Mouse (Mus musculus): ENCODE results near the gene Vps9d1. TPM values are rescaled to one million over a fixed set of nuclear protein-coding genes. Genes with fewer than 3 reads are reported as not detected.
A peak's percentile ranks its signal among the peaks of the same experiment; 100 is the strongest.
"Not testable (repeated sequence)": the region's sequence is repeated elsewhere in the genome, so short reads cannot be mapped to it uniquely, and the experiment has no call there.

The Vps9d1 gene
- polyA plus RNA-seq, 1 experiment from 2014 or later, result 53.4 TPM

- Histone ChIP-seq H3K27me3 (no peaks in the 10 kb centered on the region), H3K27ac (no peak overlapping the region), H3K36me3 (peaks cover 20% of the 10 kb centered on the region; the same call in 1 of the 2 replicates), H3K9ac (replicated peaks) (no peak overlapping the region), H3K4me1 (replicated peaks) (no peaks in the 10 kb centered on the region), H3K9me3 (no peaks in the 10 kb centered on the region), H3K4me2 (replicated peaks) (no peak overlapping the region), H3K4me3 (replicated peaks) (no peak overlapping the region)
- 92% methylated on average over 4 of the region's 4 CpGs for WGBS
- no peak for ATAC-seq
Observed at GRCm38 (mm10) chr8:123279828-123280227, 25.7 kb upstream of the Vps9d1 start.

GRCm38 (mm10) chr8:123278445-123278844 lies 24.3 kb upstream of the Vps9d1 start:
- peaks cover 24% of the 10 kb centered on the region; the same call in 1 of the 2 replicates for H3K36me3 ChIP-seq
- ATAC-seq, result no peak
- H3K4me1 ChIP-seq (replicated peaks), result no peaks in the 10 kb centered on the region
- no peak overlapping the region for H3K4me3 ChIP-seq (replicated peaks)
- H3K4me2 ChIP-seq (replicated peaks), result no peak overlapping the region
- H3K9me3 ChIP-seq, result no peaks in the 10 kb centered on the region
- H3K27me3 ChIP-seq, result no peaks in the 10 kb centered on the region
- no peak overlapping the region for H3K27ac ChIP-seq
- no peak overlapping the region for H3K9ac ChIP-seq (replicated peaks)
- 80% methylated on average over 7 of the region's 7 CpGs for WGBS

DNA sequence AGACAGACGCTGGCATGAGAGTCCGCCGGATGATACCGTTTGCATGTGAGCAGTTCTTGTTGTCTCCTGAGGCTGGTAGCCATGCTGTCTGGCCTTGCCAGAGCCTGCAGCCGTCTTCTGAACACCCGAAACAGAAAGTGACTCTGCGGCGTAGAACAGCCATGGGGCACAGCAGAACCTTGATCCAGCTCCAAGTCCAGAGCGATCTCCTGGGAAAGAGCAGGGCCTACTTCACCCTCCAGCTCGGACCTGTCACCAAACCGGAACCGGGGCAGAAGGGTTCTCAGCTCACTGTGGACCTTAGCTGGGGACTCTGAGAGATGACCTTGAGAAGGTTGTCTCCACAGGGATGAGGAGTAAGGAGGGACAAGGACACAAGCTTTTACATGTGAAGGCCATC lies 20.9 kb upstream of the Vps9d1 start:
- no peak overlapping the region for H3K4me2 ChIP-seq (replicated peaks)
- no peaks in the 10 kb centered on the region for H3K4me1 ChIP-seq (replicated peaks)
- H3K4me3 ChIP-seq (replicated peaks), result no peak overlapping the region
- H3K27me3 ChIP-seq, result no peaks in the 10 kb centered on the region
- WGBS, result 95% methylated on average over 12 of the region's 12 CpGs
- H3K9ac ChIP-seq (replicated peaks), result no peak overlapping the region
- no peak for ATAC-seq
- no peaks in the 10 kb centered on the region for H3K9me3 ChIP-seq
- H3K27ac ChIP-seq, result no peak overlapping the region
- H3K36me3 ChIP-seq, result peaks cover 16% of the 10 kb centered on the region

DNA sequence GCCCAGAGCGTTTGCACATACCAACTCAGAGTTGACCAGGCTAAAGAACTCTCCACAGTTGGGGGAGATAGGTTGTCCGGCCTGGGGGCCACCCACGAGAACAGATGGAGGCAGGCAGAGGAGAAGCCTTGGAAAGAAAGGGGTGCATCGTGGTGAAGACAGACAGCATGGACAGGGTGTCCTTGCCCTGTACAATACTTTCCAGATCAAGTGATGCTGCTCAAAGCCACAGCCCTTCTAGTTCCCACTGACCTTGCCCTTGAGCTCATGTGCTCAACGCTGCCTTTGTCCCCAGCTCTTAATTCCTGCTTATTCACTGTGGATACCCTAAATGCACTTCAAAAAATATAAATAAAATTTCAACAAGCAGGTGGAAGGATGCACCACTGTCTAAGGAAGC lies 20.3 kb upstream of the Vps9d1 start:
- no peaks in the 10 kb centered on the region for H3K4me1 ChIP-seq (replicated peaks)
- 91% methylated on average over 5 of the region's 5 CpGs for WGBS
- H3K4me3 ChIP-seq (replicated peaks), result no peak overlapping the region
- no peak overlapping the region for H3K9ac ChIP-seq (replicated peaks)
- H3K27ac ChIP-seq, result no peak overlapping the region
- peaks cover 20% of the 10 kb centered on the region for H3K36me3 ChIP-seq
- ATAC-seq, result no peak
- H3K9me3 ChIP-seq, result no peaks in the 10 kb centered on the region
- H3K27me3 ChIP-seq, result no peaks in the 10 kb centered on the region
- H3K4me2 ChIP-seq (replicated peaks), result no peak overlapping the region

DNA sequence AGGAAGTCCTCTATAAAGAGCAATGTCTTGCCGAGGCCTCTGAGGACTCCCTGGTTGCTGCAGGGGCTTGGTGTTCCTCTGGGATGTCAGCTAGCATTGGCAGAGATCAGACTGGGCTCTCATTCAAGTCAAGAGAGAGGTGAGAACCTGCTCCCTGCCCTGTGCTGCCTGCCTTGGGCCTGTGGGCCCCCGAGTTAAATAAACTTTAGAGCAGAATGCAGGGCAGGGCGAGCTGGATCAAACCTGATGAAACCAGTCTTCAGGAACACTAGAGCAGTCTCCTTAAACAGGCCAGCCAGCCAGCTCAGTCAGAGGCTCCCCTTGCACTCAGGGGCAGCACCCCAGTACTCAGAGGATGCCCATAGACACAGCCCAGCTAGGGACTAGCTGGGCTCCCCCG lies 17.8 kb upstream of the Vps9d1 start:
- Histone ChIP-seq H3K9ac (replicated peaks) (no peak overlapping the region), H3K36me3 (peaks cover 40% of the 10 kb centered on the region), H3K4me3 (replicated peaks) (no peak overlapping the region), H3K27me3 (no peaks in the 10 kb centered on the region), H3K27ac (no peak overlapping the region), H3K4me2 (replicated peaks) (no peak overlapping the region), H3K4me1 (replicated peaks) (no peaks in the 10 kb centered on the region), H3K9me3 (no peaks in the 10 kb centered on the region)
- 77% methylated on average over 4 of the region's 4 CpGs for WGBS
- no peak for ATAC-seq

- Histone ChIP-seq H3K9ac (replicated peaks) (no peak overlapping the region), H3K4me2 (replicated peaks) (no peak overlapping the region), H3K4me3 (replicated peaks) (no peak overlapping the region), H3K27ac (no peak overlapping the region), H3K9me3 (no peaks in the 10 kb centered on the region), H3K36me3 (peaks cover 47% of the 10 kb centered on the region), H3K4me1 (replicated peaks) (no peaks in the 10 kb centered on the region), H3K27me3 (no peaks in the 10 kb centered on the region)
- no peak for ATAC-seq
- WGBS, result 95% methylated on average over 10 of the region's 10 CpGs
Observed at GRCm38 (mm10) chr8:123271147-123271546, 17.0 kb upstream of the Vps9d1 start.

DNA sequence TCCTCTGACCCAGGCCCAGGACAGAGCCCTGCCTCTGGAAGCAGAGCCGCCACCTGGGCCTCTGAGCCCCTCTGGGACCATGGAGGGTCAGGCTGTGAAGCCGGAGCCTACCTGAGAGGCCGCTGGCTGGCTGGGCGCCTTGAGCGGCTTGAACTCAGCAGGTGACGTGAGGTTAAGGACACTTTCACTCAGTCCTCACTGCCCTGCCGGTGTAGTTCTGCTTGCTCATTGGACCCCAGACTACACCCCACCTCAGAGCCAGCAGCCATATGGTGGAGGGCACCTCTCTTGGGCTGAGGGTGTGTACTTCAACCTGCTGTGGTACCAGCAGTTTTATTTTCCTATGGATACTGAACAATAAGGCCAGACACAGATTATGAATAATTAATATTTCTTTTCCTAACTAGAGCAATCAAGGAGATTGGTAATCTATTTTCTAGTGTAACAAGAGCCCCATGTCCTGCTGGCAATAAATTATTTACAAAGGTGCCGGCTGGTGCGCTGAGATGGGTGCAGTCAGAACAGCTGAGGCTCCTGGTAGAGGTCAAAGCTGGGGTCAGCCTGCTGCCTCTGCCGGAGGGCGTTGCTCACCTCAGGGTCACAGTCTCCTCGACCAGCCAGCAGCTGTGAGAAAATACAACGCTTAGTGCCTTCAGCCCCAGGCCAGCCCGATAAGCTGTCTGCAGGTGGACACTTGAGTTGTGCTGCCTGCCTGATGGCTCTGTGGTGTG lies 13.9 kb upstream of the Vps9d1 start:
- no peak overlapping the region for H3K9ac ChIP-seq (replicated peaks)
- ATAC-seq, result no peak; the same call in 1 of the 2 replicates
- H3K4me3 ChIP-seq (replicated peaks), result no peak overlapping the region
- no peak overlapping the region for H3K4me2 ChIP-seq (replicated peaks)
- H3K27me3 ChIP-seq, result no peaks in the 10 kb centered on the region
- H3K9me3 ChIP-seq, result no peaks in the 10 kb centered on the region
- H3K36me3 ChIP-seq, result peaks cover 74% of the 10 kb centered on the region
- 78% methylated on average over 14 of the region's 14 CpGs for WGBS
- no peak overlapping the region for H3K27ac ChIP-seq
- H3K4me1 ChIP-seq (replicated peaks), result no peaks in the 10 kb centered on the region

DNA sequence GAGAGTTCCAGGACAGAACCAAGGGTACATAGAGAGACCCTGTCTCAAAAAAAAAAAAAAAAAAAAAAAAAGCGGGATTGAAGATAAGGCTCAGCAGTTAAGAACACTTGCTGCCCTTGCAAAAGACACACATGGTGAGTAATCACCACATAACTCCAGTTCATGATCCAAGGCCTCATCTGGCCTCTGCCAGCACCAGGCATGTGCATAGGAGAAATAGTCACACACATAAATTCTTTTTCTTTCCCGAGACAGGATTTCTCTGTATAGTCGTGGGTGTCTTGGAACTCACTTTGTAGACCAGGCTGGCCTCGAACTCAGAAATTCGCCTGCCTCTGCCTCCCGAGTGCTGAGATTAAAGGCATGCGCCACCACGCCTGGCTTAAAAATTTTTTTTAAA lies 3.4 kb upstream of the Vps9d1 start:
- H3K4me3 ChIP-seq (replicated peaks); H3K27ac ChIP-seq; H3K9ac ChIP-seq (replicated peaks); ATAC-seq; H3K27me3 ChIP-seq; H3K9me3 ChIP-seq; H3K4me2 ChIP-seq (replicated peaks): not testable (repeated sequence)
- Histone ChIP-seq H3K36me3 (peaks cover 56% of the 10 kb centered on the region), H3K4me1 (replicated peaks) (peaks cover 33% of the 10 kb centered on the region)
- 90% methylated on average over 7 of the region's 8 CpGs for WGBS

- no peak for ATAC-seq
- H3K4me1 ChIP-seq (replicated peaks), result peaks cover 36% of the 10 kb centered on the region
- H3K36me3 ChIP-seq, result peaks cover 57% of the 10 kb centered on the region
- no peaks in the 10 kb centered on the region for H3K9me3 ChIP-seq
- no peak overlapping the region for H3K4me2 ChIP-seq (replicated peaks)
- no peaks in the 10 kb centered on the region for H3K27me3 ChIP-seq
- H3K27ac ChIP-seq, result no peak overlapping the region
- H3K9ac ChIP-seq (replicated peaks), result no peak overlapping the region
- H3K4me3 ChIP-seq (replicated peaks), result no peak overlapping the region
- WGBS, result 79% methylated on average over 3 of the region's 3 CpGs
Observed at GRCm38 (mm10) chr8:123257114-123257513, 3.0 kb upstream of the Vps9d1 start.

DNA sequence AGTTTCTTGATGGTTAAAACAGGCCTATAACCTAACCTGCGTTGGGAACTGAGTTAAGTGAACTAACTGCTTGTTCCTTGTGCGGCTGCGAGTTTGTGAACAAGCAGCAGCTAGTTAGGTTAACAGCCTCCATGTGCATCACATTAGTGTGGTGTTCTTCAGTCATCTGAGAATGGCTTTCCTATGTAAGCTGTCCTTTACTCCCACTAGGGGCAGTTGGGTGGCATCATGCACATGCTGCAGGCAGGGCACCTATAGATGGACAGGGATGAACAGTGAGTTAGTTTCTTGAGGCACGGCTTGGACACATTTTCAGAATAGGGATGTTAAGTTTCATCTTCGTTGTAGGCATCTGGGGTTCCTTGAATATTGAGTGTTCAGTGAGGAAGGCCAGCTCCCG lies 1.0 kb upstream of the Vps9d1 start:
- H3K4me1 ChIP-seq (replicated peaks), result peaks cover 36% of the 10 kb centered on the region
- no peaks in the 10 kb centered on the region for H3K27me3 ChIP-seq
- peak overlapping the region; percentile 99 for H3K4me2 ChIP-seq (replicated peaks)
- peak overlapping the region; percentile 96 for H3K9ac ChIP-seq (replicated peaks)
- 66% methylated on average over 6 of the region's 6 CpGs for WGBS
- no peak for ATAC-seq
- H3K4me3 ChIP-seq (replicated peaks), result peak overlapping the region; percentile 99
- H3K27ac ChIP-seq, result no peak overlapping the region
- H3K9me3 ChIP-seq, result no peaks in the 10 kb centered on the region
- peaks cover 62% of the 10 kb centered on the region for H3K36me3 ChIP-seq

- H3K9me3 ChIP-seq, result no peaks in the 10 kb centered on the region
- peaks cover 62% of the 10 kb centered on the region for H3K36me3 ChIP-seq
- no peaks in the 10 kb centered on the region for H3K27me3 ChIP-seq
- peak overlapping the region; percentile 96 for H3K9ac ChIP-seq (replicated peaks)
- H3K4me1 ChIP-seq (replicated peaks), result peaks cover 36% of the 10 kb centered on the region
- peak overlapping the region; percentile 99 for H3K4me3 ChIP-seq (replicated peaks)
- H3K27ac ChIP-seq, result peak overlapping the region; percentile 89
- H3K4me2 ChIP-seq (replicated peaks), result peak overlapping the region; percentile 99
- 1% methylated on average over 40 of the region's 40 CpGs for WGBS
- ATAC-seq, result peak; percentile 65
Observed at GRCm38 (mm10) chr8:123253451-123254098, 573 bp downstream of the Vps9d1 start.

GRCm38 (mm10) chr8:123252925-123253324 lies 1.2 kb downstream of the Vps9d1 start:
- H3K4me2 ChIP-seq (replicated peaks), result peak overlapping the region; percentile 99
- H3K36me3 ChIP-seq, result peaks cover 62% of the 10 kb centered on the region
- H3K27ac ChIP-seq, result no peak overlapping the region
- no peaks in the 10 kb centered on the region for H3K27me3 ChIP-seq
- peak overlapping the region; percentile 96 for H3K9ac ChIP-seq (replicated peaks)
- peak overlapping the region; percentile 99 for H3K4me3 ChIP-seq (replicated peaks)
- H3K4me1 ChIP-seq (replicated peaks), result peaks cover 36% of the 10 kb centered on the region
- no peak for ATAC-seq
- H3K9me3 ChIP-seq, result no peaks in the 10 kb centered on the region
- 74% methylated on average over 4 of the region's 4 CpGs for WGBS

Data from midbrain, embryonic 13.5 days (tissue).